Mouse (Mus musculus) layer of hippocampus, adult 8-10 months (tissue): ENCODE measurements around the gene Ccdc50. TPM values are rescaled to one million over a fixed set of nuclear protein-coding genes. Genes with fewer than 3 reads are reported as not detected.

Experiments used
- DNase-seq, 2 experiments: peaks; one replicate each; pipeline ENCODE4 v3.0.0; 2022; ENCODE audit warnings: low spot score in 2 of 2
- total RNA-seq, 4 experiments: library from RNA; stranded (reverse); gene quantifications; 2 replicates each; pipeline ENCODE4 v1.2.4; 2022

Ccdc50 gene
- 10 to 100 TPM; 49.4 to 59.4 (median 52.6) TPM for total RNA-seq

DNA sequence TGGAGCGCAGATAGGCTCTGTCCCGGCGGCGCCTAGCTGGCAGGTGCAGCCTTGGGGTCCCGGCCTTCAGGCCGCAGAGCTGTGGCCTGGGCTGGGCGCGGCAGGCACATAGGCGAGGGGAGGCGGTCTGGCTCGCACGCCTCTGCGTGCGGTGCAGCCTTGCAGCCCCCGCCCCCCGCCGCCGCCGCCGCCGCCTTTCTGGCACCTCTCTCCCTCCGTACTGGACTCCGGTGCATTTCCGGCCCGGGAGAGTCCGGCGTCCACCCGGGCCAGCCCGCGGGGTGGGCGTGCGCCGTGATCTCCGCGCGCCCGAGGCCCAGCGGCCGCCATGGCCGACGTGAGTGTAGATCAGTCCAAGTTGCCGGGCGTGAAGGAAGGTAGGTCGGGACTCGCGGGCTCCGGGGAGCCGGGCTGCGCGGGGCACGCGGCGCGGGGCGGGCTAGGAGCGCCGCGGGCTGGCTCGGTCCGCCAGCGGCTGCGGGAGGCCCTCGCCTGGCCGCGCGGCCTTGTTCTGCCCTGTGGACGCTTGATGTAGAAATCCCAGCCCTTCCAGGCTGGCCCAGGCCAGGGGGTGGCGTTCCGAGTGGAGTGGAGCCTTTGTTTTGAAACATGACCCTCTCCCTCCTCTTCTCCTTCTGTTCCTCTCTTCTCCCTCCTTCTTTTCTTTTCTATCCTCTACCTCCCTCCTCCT lies at the start of gene Ccdc50:
Ccdc50 (plus strand) TSS at position 109 of the 691 bp plus-strand sequence.
- DNase-seq, result peak; percentile 57 to 67

DNA sequence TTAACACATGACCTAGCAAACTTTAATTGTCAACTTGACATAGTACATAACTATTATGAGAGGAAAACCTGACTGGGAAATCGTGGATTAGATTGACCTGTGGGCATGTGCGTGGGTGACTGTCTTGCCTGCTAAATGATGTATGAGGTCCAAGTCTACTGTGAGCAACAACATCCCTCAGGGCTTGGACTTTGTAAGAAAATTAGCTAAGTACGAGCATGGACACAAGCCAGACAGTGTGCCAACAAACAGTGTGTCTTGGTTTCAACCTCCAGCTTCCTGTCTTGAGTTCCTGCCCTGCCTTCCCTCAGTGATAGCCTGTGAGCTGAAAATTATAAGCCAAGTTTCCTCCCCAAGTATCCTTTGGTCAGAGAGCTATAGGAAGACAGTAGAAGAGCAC lies 41.1 kb upstream of the Ccdc50 start:
- no peak for DNase-seq

- no peak for DNase-seq
Measured at GRCm38 (mm10) chr16:27348359-27348758, 40.3 kb upstream of the Ccdc50 start.

GRCm38 (mm10) chr16:27349235-27349634 lies 39.4 kb upstream of the Ccdc50 start:
- DNase-seq, result no peak

DNA sequence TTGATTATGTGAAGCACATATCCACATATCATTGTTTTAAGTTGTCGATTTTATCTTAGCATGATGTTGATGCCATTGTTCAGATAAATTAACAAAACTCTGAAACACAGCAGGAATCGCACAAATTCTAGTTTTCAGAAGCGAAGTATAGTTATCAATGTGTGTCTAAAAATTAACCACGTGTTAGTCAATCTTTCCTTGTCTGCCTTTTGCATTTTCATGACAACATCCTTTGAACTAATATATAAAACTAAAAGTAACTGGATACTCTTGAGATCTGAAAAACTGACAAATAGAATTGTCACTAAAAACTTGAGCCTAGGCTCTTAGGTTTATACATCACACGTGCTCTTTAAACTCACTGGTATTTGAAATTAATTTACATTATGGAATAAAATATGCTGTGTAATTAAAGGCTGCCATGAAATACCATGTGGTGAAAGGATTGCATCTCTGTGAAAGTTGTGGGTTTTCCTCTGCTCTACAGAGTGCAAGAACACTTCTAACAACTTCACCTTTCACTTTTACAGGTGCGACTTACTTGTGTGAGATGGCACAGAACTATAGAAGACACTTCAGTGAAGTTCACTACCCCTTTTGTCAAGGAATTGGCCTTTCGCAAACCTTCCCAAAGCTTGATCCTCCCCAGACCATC lies 38.7 kb upstream of the Ccdc50 start:
- DNase-seq, result no peak

- no peak for DNase-seq
Measured at GRCm38 (mm10) chr16:27354464-27354863, 34.2 kb upstream of the Ccdc50 start.

DNA sequence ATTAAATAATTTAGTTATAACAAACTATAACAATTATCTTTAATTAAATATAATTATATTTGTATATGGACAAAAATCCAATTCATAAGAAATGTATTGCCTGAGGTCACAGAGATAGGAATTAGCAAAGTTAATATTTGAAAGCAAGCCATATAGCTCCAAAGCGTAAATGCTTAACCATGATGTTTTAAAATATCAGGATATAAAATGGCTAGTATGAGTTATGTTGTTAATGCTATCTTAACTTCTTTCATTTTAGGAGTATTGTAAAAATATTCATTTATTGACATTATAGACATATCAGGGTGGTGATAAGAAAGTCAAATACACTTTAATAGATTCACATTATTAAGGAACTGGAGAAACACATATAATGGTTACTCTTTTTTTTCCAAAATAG lies 28.6 kb upstream of the Ccdc50 start:
- DNase-seq, result no peak

- DNase-seq, result no peak
Measured at GRCm38 (mm10) chr16:27370191-27370590, 18.5 kb upstream of the Ccdc50 start, which contains the start of gene Uts2b. Gene Uts2b (minus strand): TSS chr16:27370239.

GRCm38 (mm10) chr16:27370700-27371099 lies 18.0 kb upstream of the Ccdc50 start:
- no peak for DNase-seq

GRCm38 (mm10) chr16:27374139-27374538 lies 14.5 kb upstream of the Ccdc50 start:
- DNase-seq, result no peak

- DNase-seq, result no peak
Measured at GRCm38 (mm10) chr16:27375318-27375717, 13.4 kb upstream of the Ccdc50 start.

- no peak for DNase-seq
Measured at GRCm38 (mm10) chr16:27376556-27376955, 12.1 kb upstream of the Ccdc50 start.

GRCm38 (mm10) chr16:27382217-27382616 lies 6.5 kb upstream of the Ccdc50 start:
- DNase-seq, result no peak

GRCm38 (mm10) chr16:27384893-27385603 lies 3.6 kb upstream of the Ccdc50 start:
- DNase-seq, result peak; percentile 47 to 71

DNA sequence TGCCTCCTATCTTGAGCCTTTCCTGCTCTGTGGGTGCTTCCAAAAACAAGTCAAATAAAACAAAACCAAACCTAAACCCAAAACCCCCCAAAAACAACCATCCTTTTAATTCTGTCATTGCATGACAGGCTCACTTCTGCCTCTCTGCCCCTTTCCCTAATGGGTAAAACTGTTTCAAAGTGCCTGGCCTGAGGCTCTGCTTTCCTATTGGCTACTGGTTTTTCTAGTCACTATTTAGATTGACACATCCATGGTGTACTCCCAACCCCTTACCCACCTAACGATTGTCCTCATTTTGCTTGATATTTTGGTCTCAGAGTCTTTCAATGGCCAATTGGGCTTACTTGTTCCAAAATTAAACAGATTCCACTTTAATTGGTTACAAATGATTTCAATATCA lies 3.0 kb upstream of the Ccdc50 start:
- DNase-seq, result no peak

DNA sequence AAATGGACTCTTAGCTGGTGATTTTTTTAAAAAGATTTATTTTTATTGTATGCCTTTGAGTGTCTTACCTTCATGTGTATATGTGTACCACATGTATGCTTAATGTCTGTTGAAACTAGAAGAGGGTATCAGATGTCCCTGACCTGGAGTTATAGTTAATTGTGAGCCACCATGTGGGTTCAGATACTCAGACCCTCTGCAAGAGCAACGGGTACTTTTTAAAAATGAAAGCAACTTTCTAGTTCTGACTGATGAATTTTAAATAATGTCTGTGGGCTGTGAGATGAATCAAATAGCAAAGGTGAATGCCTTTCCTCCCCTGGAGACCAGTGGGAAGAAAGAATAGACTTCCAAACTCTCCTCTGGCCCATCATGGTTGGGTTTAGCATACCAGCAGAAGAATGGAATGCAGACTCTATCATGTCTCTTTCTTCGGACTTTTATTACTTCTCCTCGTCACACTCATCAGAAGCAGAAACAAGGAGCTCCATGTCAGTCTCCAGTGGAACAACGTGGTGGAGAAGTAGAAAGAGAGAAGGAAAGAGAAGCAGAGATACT lies 1.7 kb upstream of the Ccdc50 start:
- no peak for DNase-seq

- no peak for DNase-seq
Measured at GRCm38 (mm10) chr16:27387634-27388611, 746 bp upstream of the Ccdc50 start.

GRCm38 (mm10) chr16:27389534-27390282 lies 1.0 kb downstream of the Ccdc50 start:
- no peak for DNase-seq

DNA sequence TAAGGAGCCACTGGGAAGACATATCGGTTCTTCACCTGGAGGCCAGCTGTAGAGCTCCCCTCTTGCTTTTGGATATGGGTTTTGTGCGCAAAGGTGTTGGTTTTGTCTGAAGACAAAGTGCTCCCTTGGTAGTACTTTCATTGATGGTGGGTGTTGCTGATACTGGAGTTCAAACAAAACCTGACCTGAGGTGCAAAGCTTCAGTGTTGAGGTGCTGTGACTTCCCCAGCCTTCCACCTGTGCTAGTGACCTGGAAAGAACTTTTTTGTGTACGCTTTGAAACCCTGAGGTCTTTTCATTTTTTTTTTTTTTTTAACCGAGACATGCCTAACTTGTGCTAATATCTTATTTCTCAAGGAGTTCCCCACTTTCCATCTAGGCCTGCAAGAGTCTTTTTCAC lies 1.6 kb downstream of the Ccdc50 start:
- DNase-seq, result no peak

DNA sequence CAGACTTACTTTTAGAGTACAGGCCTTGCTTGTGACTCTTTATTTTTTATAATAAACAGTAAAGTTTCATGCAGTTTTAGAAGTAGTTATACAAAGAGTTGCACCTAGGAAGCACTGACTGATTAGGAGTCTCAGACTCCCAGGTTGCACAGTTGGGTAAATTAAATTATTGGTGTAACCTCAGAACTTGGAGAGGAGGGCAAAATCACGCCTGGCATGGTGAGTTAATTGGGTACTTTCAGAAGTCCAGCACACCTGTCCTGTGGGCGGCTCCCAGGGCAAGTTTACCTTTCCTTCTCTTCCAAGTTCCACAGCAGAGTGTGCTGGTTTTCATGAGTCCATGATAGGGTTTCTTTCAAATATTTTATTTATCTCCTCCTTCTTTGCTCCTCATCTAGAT lies 3.2 kb downstream of the Ccdc50 start:
- no peak for DNase-seq
